Mouse (Mus musculus) forebrain, postnatal 0 days (tissue): ENCODE results near the gene Srl. TPM values are rescaled to one million over a fixed set of nuclear protein-coding genes. Genes with fewer than 3 reads are reported as not detected.

Experiments
- ATAC-seq: fragments of 200-750 bp; cut with Nextera tagmentation; 2 replicates; pipeline ENCODE4 v1.8.0; 2017; ENCODE audit warnings: mild to moderate bottlenecking, moderate library complexity
- DNase-seq: peaks from one replicate; pipeline ENCODE4 v3.0.0-alpha.2; 2015
- H3K27ac ChIP-seq: fragments of 300-500 bp; sonication (generic); 2 replicates; pipeline ENCODE4 v1.5.1; 2014; ENCODE audit warnings: low read depth, mild to moderate bottlenecking, antibody characterized with exemption, low read length, moderate library complexity, mixed read lengths
- H3K27me3 ChIP-seq: fragments of 300-500 bp; sonication (generic); 2 replicates; pipeline ENCODE4 v1.6.1; 2014; ENCODE audit warnings: mild to moderate bottlenecking, low read length, mixed read lengths; ENCODE audit not compliant: insufficient read depth
- H3K36me3 ChIP-seq: fragments of 300-500 bp; sonication (generic); 2 replicates; pipeline ENCODE4 v1.6.1; 2014; ENCODE audit warnings: mild to moderate bottlenecking, moderate library complexity; ENCODE audit not compliant: insufficient read depth
- H3K4me1 ChIP-seq: fragments of 300-500 bp; sonication (generic); 2 replicates; pipeline ENCODE4 v1.6.1; 2014; ENCODE audit warnings: antibody characterized with exemption; ENCODE audit not compliant: insufficient read depth
- H3K4me2 ChIP-seq: fragments of 300-500 bp; sonication (generic); 2 replicates; pipeline ENCODE4 v1.6.1; 2014; ENCODE audit warnings: low read depth, mild to moderate bottlenecking, moderate library complexity
- H3K4me3 ChIP-seq: fragments of 300-500 bp; sonication (generic); 2 replicates; pipeline ENCODE4 v1.5.1; 2014; ENCODE audit warnings: low read depth, low read length, mixed read lengths
- H3K9ac ChIP-seq: fragments of 300-500 bp; sonication (generic); 2 replicates; pipeline ENCODE4 v1.6.1; 2014; ENCODE audit warnings: mild to moderate bottlenecking
- H3K9me3 ChIP-seq: fragments of 300-500 bp; sonication (generic); 2 replicates; pipeline ENCODE4 v1.6.1; 2016; ENCODE audit warnings: low read length
- CTCF ChIP-seq: sonication (generic); IDR thresholded peaks from 2 replicates; pipeline ENCODE4 v1.5.1; 2016; ENCODE audit warnings: antibody characterized with exemption, control low read depth, low read depth
- WGBS: fragments of 180-500 bp; shearing (Covaris S2); extraction: QIAGEN DNeasy Blood & Tissue Kit; methylation state at CpG from one replicate; pipeline ENCODE4 v1.1.7; 2014; 5-methylcytosine and 5-hydroxymethylcytosine counted together
- polyA plus RNA-seq: library from polyadenylated mRNA; unstranded; fragments of >200 nt; fragmentation: Nextera tagmentation; extraction: Ambion mirVana; gene quantifications from 2 replicates; pipeline ENCODE4 v1.2.1, GENCODE M21; 2015
- total RNA-seq: library from RNA; depleted of rRNA; stranded (reverse); fragments of >200 nt; gene quantifications from 2 replicates; pipeline ENCODE4 v1.2.3, GENCODE M21; 2014

Gene Srl
- total and polyA plus RNA-seq, 2 experiments from 2014 or later, result 23.4 to 55.0 TPM

DNA sequence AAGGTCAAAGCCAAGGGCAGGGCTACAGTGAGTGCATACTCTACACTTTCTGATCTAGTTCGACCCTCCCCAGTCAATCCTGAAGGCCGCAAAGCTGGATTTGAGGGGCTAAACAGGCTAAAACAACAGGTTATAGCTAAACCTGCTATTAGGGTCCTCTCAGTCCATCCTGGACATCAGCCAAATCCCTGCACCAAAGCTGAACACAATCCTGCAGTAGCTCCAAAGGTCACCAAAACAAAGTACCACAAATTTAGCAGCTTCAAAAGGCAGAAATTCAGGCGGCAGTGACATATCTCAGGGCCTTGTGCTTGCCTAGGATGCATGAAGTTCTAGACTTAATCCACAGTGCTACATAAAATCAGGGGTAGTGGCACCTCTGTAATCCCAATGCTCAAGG, 35.4 kb downstream of the Srl start:
- Histone ChIP-seq H3K4me2 (no peak overlapping the region), H3K9me3 (no peaks in the 10 kb centered on the region), H3K36me3 (no peaks in the 10 kb centered on the region), H3K9ac (no peak overlapping the region), H3K4me3 (no peak overlapping the region), H3K27ac (no peak overlapping the region), H3K4me1 (no peaks in the 10 kb centered on the region), H3K27me3 (no peaks in the 10 kb centered on the region)
- no peak for ATAC-seq
- WGBS, result 78% methylated on average over 3 of the region's 3 CpGs
- DNase-seq, result no peak
- TF ChIP-seq CTCF, result no peak

DNA sequence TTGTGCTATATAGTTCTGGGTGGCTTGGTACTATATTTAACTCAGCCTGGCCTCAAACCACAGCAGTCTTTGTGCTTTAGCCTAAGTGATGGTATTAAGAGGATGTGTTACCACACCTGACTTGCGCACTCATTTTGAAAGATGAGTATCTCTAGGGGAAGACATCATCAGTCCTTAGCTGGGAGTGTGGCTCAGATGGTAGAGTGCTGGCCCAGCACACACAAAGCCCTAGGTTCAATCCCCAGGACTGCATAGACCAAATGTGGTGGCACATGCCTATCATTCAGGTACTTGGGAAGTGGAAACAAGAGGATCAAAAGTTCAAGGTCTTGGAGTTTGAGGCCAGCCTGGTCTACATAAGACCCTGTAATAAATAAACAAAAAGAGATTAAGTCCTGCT, 38.1 kb downstream of the Srl start:
- DNase-seq, result no peak
- WGBS, result 98% methylated on average over 1 of the region's 1 CpGs

GRCm38 (mm10) chr16:4502568-4502967, 39.0 kb downstream of the Srl start:
- no peak overlapping the region for H3K27ac ChIP-seq
- H3K4me3 ChIP-seq, result no peak overlapping the region
- DNase-seq, result no peak
- TF ChIP-seq CTCF, result no peak
- H3K9ac ChIP-seq, result no peak overlapping the region
- ATAC-seq, result no peak
- H3K4me2 ChIP-seq, result no peak overlapping the region
- H3K4me1 ChIP-seq, result no peaks in the 10 kb centered on the region
- no peaks in the 10 kb centered on the region for H3K36me3 ChIP-seq
- H3K27me3 ChIP-seq, result no peaks in the 10 kb centered on the region
- no peaks in the 10 kb centered on the region for H3K9me3 ChIP-seq

More for the DNA sequence above, 38.1 kb downstream of the Srl start:
- Histone ChIP-seq H3K4me2 (no peak overlapping the region), H3K36me3 (no peaks in the 10 kb centered on the region), H3K27me3 (no peaks in the 10 kb centered on the region), H3K27ac (no peak overlapping the region), H3K4me1 (no peaks in the 10 kb centered on the region), H3K4me3 (no peak overlapping the region), H3K9ac (no peak overlapping the region), H3K9me3 (no peaks in the 10 kb centered on the region)
- no peak for TF ChIP-seq CTCF
- ATAC-seq, result no peak

GRCm38 (mm10) chr16:4501703-4502102, 39.9 kb downstream of the Srl start:
- 87% methylated on average over 3 of the region's 3 CpGs for WGBS

DNA sequence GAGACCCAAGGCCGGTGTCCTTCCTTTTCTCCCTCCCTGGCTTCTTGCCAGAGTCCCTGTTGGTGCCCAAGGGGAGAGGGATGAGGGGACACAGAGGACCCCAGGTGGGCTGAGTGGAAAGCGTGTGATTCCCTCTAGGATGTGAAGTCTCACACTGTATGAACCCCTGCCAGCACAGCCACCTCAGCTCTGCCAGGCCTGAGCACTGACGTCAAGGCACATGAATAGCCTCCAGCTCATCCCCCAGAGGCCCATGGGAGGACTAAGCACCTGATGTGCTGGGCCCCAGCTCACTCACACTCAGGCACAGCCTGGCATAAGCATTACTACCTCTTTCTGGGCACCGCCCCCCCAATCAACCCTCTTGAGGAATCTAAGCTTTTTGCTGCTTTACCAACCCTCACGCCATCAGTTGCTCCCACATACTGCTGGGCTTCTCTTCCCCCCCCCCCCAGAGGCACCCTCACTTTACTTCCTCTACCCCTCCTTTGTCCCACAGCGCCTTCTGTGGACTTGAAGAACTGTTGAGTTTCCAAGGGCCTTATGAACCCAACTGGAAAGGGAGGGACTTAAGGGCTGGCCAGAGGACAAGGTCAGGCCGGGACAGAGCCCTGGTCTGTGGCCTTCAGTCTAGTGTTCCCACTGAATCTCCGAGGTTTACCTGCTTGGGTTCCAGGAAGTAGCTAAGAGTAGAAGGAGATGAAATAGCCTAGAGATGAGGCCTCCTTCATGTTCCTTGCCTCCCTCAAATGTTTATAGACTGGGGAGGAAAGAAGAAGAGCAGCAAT, 40.8 kb downstream of the Srl start:
- ATAC-seq, result no peak
- Histone ChIP-seq H3K27ac (no peak overlapping the region), H3K36me3 (no peaks in the 10 kb centered on the region), H3K4me3 (no peak overlapping the region), H3K9ac (no peak overlapping the region), H3K4me1 (no peaks in the 10 kb centered on the region), H3K27me3 (no peaks in the 10 kb centered on the region), H3K4me2 (no peak overlapping the region), H3K9me3 (no peaks in the 10 kb centered on the region)
- no peak for TF ChIP-seq CTCF
- no peak for DNase-seq
- 81% methylated on average over 8 of the region's 8 CpGs for WGBS

More at GRCm38 (mm10) chr16:4501703-4502102, 39.9 kb downstream of the Srl start:
- no peaks in the 10 kb centered on the region for H3K9me3 ChIP-seq
- no peaks in the 10 kb centered on the region for H3K4me1 ChIP-seq
- no peak overlapping the region for H3K27ac ChIP-seq
- H3K4me3 ChIP-seq, result no peak overlapping the region
- no peak overlapping the region for H3K4me2 ChIP-seq
- H3K27me3 ChIP-seq, result no peaks in the 10 kb centered on the region
- ATAC-seq, result no peak
- H3K36me3 ChIP-seq, result no peaks in the 10 kb centered on the region
- H3K9ac ChIP-seq, result no peak overlapping the region
- no peak for DNase-seq
- no peak for TF ChIP-seq CTCF

DNA sequence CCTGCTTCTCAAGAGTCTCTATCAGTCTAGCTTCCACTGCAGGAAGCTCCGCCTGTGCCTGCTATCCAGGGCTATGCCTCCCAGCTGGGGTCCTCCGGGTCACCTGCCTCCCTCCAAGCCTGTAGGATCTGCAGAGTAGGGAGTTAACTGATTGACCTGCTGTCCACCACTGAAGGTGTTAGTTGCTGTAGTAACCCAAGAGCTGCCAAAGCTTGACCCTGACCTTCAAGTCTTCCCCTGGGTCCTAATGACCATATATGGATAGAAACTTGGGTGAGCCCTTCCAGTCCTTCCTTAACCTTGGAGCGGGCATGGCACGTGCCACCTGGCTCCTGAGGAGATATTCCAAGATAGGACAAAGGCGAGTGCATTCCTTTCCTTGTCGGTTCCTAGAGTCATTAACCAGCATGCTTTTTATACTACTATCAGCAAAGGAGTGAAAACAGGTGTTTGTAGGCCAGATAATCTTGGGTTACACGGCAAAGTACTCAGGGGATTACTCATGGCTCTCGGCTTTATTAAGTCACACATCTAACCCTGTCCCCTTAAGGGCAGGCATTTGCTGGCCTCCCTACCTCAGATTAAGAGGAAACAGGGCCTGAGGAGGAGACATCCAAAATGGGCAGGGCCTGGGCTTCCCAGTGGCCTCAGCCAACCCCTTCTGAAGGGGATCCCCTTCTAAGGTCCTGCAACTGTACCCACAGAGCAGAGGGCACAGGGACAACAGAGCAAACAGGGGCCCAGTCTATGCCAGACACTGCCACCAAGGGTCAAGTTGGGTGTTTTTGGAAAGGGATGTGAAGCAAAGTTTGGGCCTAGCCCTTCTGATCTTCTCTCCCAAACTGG, 43.6 kb downstream of the Srl start:
- DNase-seq (no peak), ATAC-seq (no peak)
- WGBS, result 82% methylated on average over 8 of the region's 8 CpGs
- no peak overlapping the region for H3K9ac ChIP-seq
- no peak overlapping the region for H3K4me3 ChIP-seq
- no peak overlapping the region for H3K4me2 ChIP-seq
- H3K27me3 ChIP-seq, result no peaks in the 10 kb centered on the region
- H3K9me3 ChIP-seq, result no peaks in the 10 kb centered on the region
- H3K4me1 ChIP-seq, result no peaks in the 10 kb centered on the region
- no peaks in the 10 kb centered on the region for H3K36me3 ChIP-seq
- no peak for TF ChIP-seq CTCF
- H3K27ac ChIP-seq, result no peak overlapping the region

DNA sequence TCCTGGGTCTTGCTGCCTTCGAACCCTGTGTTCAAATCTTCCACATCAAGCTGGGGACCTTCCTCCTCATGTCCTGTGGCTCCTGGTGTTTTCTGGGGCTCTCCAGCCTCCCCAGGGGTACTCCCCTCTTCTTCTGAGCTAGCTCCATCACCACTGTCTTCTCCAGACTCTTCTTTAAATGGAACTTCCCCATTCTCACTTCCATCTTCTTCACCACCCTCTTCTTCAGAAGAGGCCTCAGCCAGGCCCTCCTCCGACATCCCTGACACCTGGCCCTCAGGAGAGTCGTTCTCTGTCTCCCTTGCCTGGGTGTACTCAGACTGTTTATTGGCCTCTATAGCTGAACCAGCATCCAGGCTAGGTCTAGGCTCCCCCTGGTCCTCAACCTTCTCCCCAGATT, 45.1 kb downstream of the Srl start:
- H3K36me3 ChIP-seq, result no peaks in the 10 kb centered on the region
- H3K27me3 ChIP-seq, result no peaks in the 10 kb centered on the region
- no peak overlapping the region for H3K27ac ChIP-seq
- TF ChIP-seq CTCF, result no peak
- H3K9ac ChIP-seq, result no peak overlapping the region
- WGBS, result 88% methylated on average over 3 of the region's 3 CpGs
- no peaks in the 10 kb centered on the region for H3K4me1 ChIP-seq
- ATAC-seq (no peak), DNase-seq (no peak)
- H3K4me2 ChIP-seq, result no peak overlapping the region
- H3K9me3 ChIP-seq, result no peaks in the 10 kb centered on the region
- no peak overlapping the region for H3K4me3 ChIP-seq
